Mouse (Mus musculus): ENCODE data around the gene Myh8. TPM values are rescaled to one million over a fixed set of nuclear protein-coding genes. Genes with fewer than 3 reads are reported as not detected.

The Myh8 gene
- not detected in 2 replicates for polyA plus RNA-seq (2012; ENCODE audit: low replicate concordance)

DNA sequence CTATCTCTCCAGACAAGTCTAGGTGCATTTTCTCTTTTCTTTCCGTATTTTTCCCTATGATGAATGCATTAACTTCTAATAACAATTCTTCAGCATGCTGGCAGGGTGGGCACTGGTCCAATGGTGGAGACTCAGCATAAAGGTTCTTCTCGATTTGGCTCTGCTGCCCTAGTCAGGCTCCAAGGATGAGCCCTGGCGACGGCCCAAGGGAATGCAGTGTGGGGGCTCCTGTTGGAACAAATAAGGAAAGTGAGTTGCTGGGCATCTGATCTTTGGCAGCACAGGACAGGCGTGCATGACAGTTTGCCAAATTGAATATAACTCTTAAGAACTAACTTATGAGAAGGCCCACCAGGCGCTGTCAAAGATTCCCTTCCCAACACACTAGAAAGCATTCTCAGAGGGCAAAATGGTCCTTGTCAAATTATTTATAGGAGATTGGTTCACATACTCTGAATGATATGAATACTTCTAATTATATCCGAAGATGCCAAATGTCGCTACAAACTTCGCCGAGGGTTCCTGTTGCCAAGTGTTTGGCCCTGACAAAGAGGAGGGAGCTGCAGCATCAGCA is at the start of gene Myh8:
Gene Myh8, plus strand, starts transcription at position 524 of the 574 bp plus-strand sequence.

DNA sequence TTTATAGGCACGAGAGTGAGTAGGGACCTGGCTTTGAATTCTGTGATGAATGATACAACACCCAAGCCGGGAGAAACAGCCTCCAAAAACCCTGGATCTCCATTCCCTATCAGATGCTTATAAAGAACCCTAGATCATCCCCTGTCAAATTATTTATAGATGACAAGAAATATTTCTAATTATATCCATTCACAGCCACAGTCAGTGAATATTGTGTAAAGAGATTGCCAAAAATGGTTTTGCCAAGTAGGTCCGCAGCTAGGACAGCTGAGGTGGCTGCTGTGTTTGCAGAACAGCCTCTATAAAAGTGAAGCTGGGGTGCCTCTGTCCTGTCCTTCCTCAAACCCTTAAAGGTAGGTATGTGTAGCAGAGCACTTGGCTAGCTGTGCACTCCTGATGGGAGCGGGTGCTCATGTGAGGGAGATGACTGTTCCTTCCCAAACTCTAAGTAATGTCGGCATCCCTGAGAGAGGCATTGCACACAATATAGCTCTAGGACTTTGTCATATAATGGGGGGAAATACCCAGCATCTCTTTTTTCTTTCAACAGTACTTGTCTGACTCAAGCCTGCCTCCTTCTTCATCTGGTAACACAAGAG is 39.3 kb upstream of the Myh8 start, which contains the start of gene Myh4:
Gene Myh4, plus strand, starts transcription at position 549 of the 599 bp plus-strand sequence.

DNA sequence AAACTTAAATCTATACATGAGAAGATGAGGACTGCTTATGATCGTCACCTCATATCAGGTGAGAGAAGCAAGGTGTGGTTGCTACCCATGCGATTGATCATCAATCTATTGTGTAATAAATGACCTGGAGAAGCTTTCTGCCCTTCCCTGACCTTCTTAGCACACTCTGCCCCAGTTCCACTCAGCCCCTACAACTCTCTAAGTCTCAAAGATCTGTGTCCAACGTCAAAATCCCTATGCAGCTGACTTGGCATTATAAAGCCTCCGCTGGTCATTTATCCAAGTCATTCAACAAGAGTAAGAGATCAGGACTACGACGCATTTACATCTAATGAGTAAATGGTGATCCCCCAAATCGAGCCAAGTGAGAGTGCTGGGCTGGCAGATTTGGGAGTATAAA is 44.4 kb downstream of the Myh8 start, which contains the start of gene Myh13:
Gene Myh13, plus strand, starts transcription at position 301 of the 400 bp plus-strand sequence.

Other genes starting within 250 kb of the Myh8 start
- 1.6 and 2.9 TPM in 2 replicates for gene Adprm, start 224.5 kb upstream of the Myh8 start, polyA plus RNA-seq (2012; ENCODE audit: low replicate concordance)
- 2.5 and 2.6 TPM in 2 replicates for gene Sco1, start 224.5 kb upstream of the Myh8 start, polyA plus RNA-seq (2012; ENCODE audit: low replicate concordance)
- not detected in 2 replicates for gene Myh3, start 198.8 kb upstream of the Myh8 start, polyA plus RNA-seq (2012; ENCODE audit: low replicate concordance)
- gene Myh2, start 106.1 kb upstream of the Myh8 start, polyA plus RNA-seq (2012; ENCODE audit: low replicate concordance): 0.06 TPM in 1 of 2 replicates, not detected in the other
- not detected in 2 replicates for gene Myh1, start 77.1 kb upstream of the Myh8 start, polyA plus RNA-seq (2012; ENCODE audit: low replicate concordance)
- gene Myh4, start 39.1 kb upstream of the Myh8 start, polyA plus RNA-seq (2012; ENCODE audit: low replicate concordance): not detected in 2 replicates
- 0.03 and 0.21 TPM in 2 replicates for gene Myh13, start 44.5 kb downstream of the Myh8 start, polyA plus RNA-seq (2012; ENCODE audit: low replicate concordance)
- 1.0 and 1.1 TPM in 2 replicates for gene Gas7, start 178.3 kb downstream of the Myh8 start, polyA plus RNA-seq (2012; ENCODE audit: low replicate concordance)